Mouse (Mus musculus) liver, embryonic 14 days (tissue): ENCODE measurements around the gene Olfr78. TPM values are rescaled to one million over a fixed set of nuclear protein-coding genes. Genes with fewer than 3 reads are reported as not detected.

Experiments used
- polyA plus RNA-seq: library from polyadenylated mRNA; depleted of rRNA; stranded (reverse); fragments of >200 nt; gene quantifications from 2 replicates; pipeline ENCODE4 v1.2.3, GENCODE M21; 2012; rRNA removed

Olfr78 gene
- 0.01 and 0.15 TPM in 2 replicates for polyA plus RNA-seq

GRCm38 (mm10) chr7:102759266-102759665, at the start of gene Olfr78, which contains the start of gene Olfr560:
Olfr78 (minus strand) TSS chr7:102759471.
Olfr560 (minus strand) TSS chr7:102759366.

GRCm38 (mm10) chr7:102803180-102803579, 43.9 kb upstream of the Olfr78 start, which contains the start of gene Olfr564:
Olfr564 (plus strand) TSS chr7:102803480.

GRCm38 (mm10) chr7:102770921-102771320, 11.7 kb upstream of the Olfr78 start, which contains the start of gene Olfr561:
Olfr561 (plus strand) TSS chr7:102771221.

GRCm38 (mm10) chr7:102727391-102727790, 31.9 kb downstream of the Olfr78 start, which contains the start of gene Olfr559:
Olfr559 (minus strand) TSS chr7:102727491.

GRCm38 (mm10) chr7:102718970-102719369, 40.3 kb downstream of the Olfr78 start, which contains the start of gene Olfr33:
Olfr33 (minus strand) TSS chr7:102719070.

GRCm38 (mm10) chr7:102701915-102702314, 57.4 kb downstream of the Olfr78 start, which contains the start of gene Olfr558:
Olfr558 (plus strand) TSS chr7:102702215.

GRCm38 (mm10) chr7:102695358-102696125, 63.7 kb downstream of the Olfr78 start, which contains the start of gene Olfr557:
Olfr557 (plus strand) TSS chr7:102695910.

Other genes starting within 250 kb of the Olfr78 start
- gene Olfr547, start 224.7 kb downstream of the Olfr78 start, polyA plus RNA-seq: not detected in 2 replicates
- not detected in 2 replicates for gene Olfr548-ps1, start 218.6 kb downstream of the Olfr78 start, polyA plus RNA-seq
- gene Olfr549, start 209.6 kb downstream of the Olfr78 start, polyA plus RNA-seq: not detected in 2 replicates
- gene Trim21, start 194.0 kb downstream of the Olfr78 start, polyA plus RNA-seq: 3.5 and 4.1 TPM in 2 replicates
- not detected in 2 replicates for gene Olfr550, start 188.0 kb downstream of the Olfr78 start, polyA plus RNA-seq
- not detected in 2 replicates for gene Olfr551, start 167.6 kb downstream of the Olfr78 start, polyA plus RNA-seq
- not detected in 2 replicates for gene Olfr552, start 161.7 kb downstream of the Olfr78 start, polyA plus RNA-seq
- gene Olfr553, start 141.3 kb downstream of the Olfr78 start, polyA plus RNA-seq: not detected in 2 replicates
- gene Olfr554, start 121.0 kb downstream of the Olfr78 start, polyA plus RNA-seq: not detected in 2 replicates
- not detected in 2 replicates for gene Olfr555, start 100.6 kb downstream of the Olfr78 start, polyA plus RNA-seq
- gene Olfr556, start 94.6 kb downstream of the Olfr78 start, polyA plus RNA-seq: not detected in 2 replicates
- 2.0 and 2.5 TPM in 2 replicates for gene Trim68, start 72.1 kb downstream of the Olfr78 start, polyA plus RNA-seq
- not detected in 2 replicates for gene Olfr557, start 63.6 kb downstream of the Olfr78 start, polyA plus RNA-seq
- gene Olfr558, start 57.3 kb downstream of the Olfr78 start, polyA plus RNA-seq: not detected in 2 replicates
- not detected in 2 replicates for gene Olfr33, start 40.4 kb downstream of the Olfr78 start, polyA plus RNA-seq
- not detected in 2 replicates for gene Olfr559, start 32.0 kb downstream of the Olfr78 start, polyA plus RNA-seq
- gene Olfr560, start 105 bp downstream of the Olfr78 start, polyA plus RNA-seq: not detected in 2 replicates
- gene Olfr561, start 11.8 kb upstream of the Olfr78 start, polyA plus RNA-seq: 0.05 TPM in 1 of 2 replicates, not detected in the other
- not detected in 2 replicates for gene Olfr564, start 44.0 kb upstream of the Olfr78 start, polyA plus RNA-seq
- not detected in 2 replicates for gene Olfr566, start 99.3 kb upstream of the Olfr78 start, polyA plus RNA-seq
- gene Olfr568, start 117.7 kb upstream of the Olfr78 start, polyA plus RNA-seq: not detected in 2 replicates
- gene Olfr569, start 131.4 kb upstream of the Olfr78 start, polyA plus RNA-seq: not detected in 2 replicates
- gene Olfr570, start 135.1 kb upstream of the Olfr78 start, polyA plus RNA-seq: not detected in 2 replicates
- gene Olfr571, start 158.1 kb upstream of the Olfr78 start, polyA plus RNA-seq: not detected in 2 replicates
- gene Olfr572, start 164.9 kb upstream of the Olfr78 start, polyA plus RNA-seq: not detected in 2 replicates
- gene Olfr573-ps1, start 183.1 kb upstream of the Olfr78 start, polyA plus RNA-seq: not detected in 2 replicates
- not detected in 2 replicates for gene Olfr574, start 189.0 kb upstream of the Olfr78 start, polyA plus RNA-seq
- 0.03 TPM in 1 of 2 replicates, not detected in the other for gene Olfr575, start 199.3 kb upstream of the Olfr78 start, polyA plus RNA-seq
- gene Olfr576, start 203.2 kb upstream of the Olfr78 start, polyA plus RNA-seq: not detected in 2 replicates
- gene Olfr577, start 216.5 kb upstream of the Olfr78 start, polyA plus RNA-seq: not detected in 2 replicates
- gene Olfr578, start 229.9 kb upstream of the Olfr78 start, polyA plus RNA-seq: not detected in 2 replicates